In genomic region chr4:114389653-114390052, GRCm38 (mm10) we compare ENCODE assay signal across 13 mouse cellular contexts.
"Had no signal": no experiment of that assay in that cellular context is flagged by ENCODE, and none has a peak within 500 bp of the region (broad histone marks: within the 10 kb centered on the region; RNA-seq: fewer than 3 reads in every experiment).

No protein-coding gene starts in this region.

- H3K27me3 ChIP-seq: neural tube, embryonic 13.5 days; stomach, embryonic 15.5 days had no signal

- ATAC-seq: intestine, embryonic 16.5 days; midbrain, embryonic 16.5 days had no signal

- H3K27ac ChIP-seq: hindbrain, embryonic 14.5 days; limb, embryonic 13.5 days; liver, embryonic 14.5 days; midbrain, embryonic 10.5 days; neural tube, embryonic 13.5 days; stomach, embryonic 15.5 days had no signal

- H3K9ac ChIP-seq: hindbrain, embryonic 14.5 days; limb, embryonic 13.5 days; liver, embryonic 14.5 days; neural tube, embryonic 13.5 days; stomach, embryonic 15.5 days had no signal

- H3K4me3 ChIP-seq: limb, embryonic 13.5 days; midbrain, embryonic 10.5 days; neural tube, embryonic 13.5 days; stomach, embryonic 15.5 days had no signal

- DNase-seq: kidney, adult 8-10 months; kidney, postnatal 25 days; layer of hippocampus, adult 9-11 months; right cerebral cortex, postnatal 14 days; thymus, postnatal 4 days had no signal

- H3K36me3 ChIP-seq: limb, embryonic 13.5 days; midbrain, embryonic 10.5 days; neural tube, embryonic 13.5 days; stomach, embryonic 15.5 days had no signal

- H3K4me2 ChIP-seq: hindbrain, embryonic 14.5 days; limb, embryonic 13.5 days; neural tube, embryonic 13.5 days; stomach, embryonic 15.5 days had no signal

- H3K4me1 ChIP-seq: limb, embryonic 13.5 days; midbrain, embryonic 10.5 days; neural tube, embryonic 13.5 days had no signal

- H3K9me3 ChIP-seq: limb, embryonic 13.5 days; midbrain, embryonic 10.5 days; neural tube, embryonic 13.5 days; stomach, embryonic 15.5 days had no signal
